Mouse (Mus musculus) kidney, adult 8-10 months (tissue): Measurements from ENCODE around the gene Usp13.

ENCODE experiments used
- DNase-seq, 2 experiments: peaks; one replicate each; pipeline ENCODE4 v3.0.0; 2022

Gene Usp13

GRCm38 (mm10) chr3:32939802-32940501 lies 122.6 kb downstream of the Usp13 start:
- no peak for DNase-seq

GRCm38 (mm10) chr3:32947486-32947885 lies 130.1 kb downstream of the Usp13 start:
- DNase-seq: no peak

GRCm38 (mm10) chr3:32951382-32951781 lies 134.0 kb downstream of the Usp13 start:
- DNase-seq: no peak

GRCm38 (mm10) chr3:32961494-32961893 lies 144.1 kb downstream of the Usp13 start:
- DNase-seq: no peak

- DNase-seq: peak in 1 of 2 experiments; percentile 4
Measured at GRCm38 (mm10) chr3:32965528-32965927, 148.2 kb downstream of the Usp13 start.

- no peak for DNase-seq
Measured at GRCm38 (mm10) chr3:32968671-32969425, 151.5 kb downstream of the Usp13 start.

- DNase-seq: no peak
Measured at GRCm38 (mm10) chr3:32970257-32970656, 152.9 kb downstream of the Usp13 start.

GRCm38 (mm10) chr3:32979238-32979637 lies 161.9 kb downstream of the Usp13 start:
- DNase-seq: no peak

GRCm38 (mm10) chr3:32979981-32980380 lies 162.6 kb downstream of the Usp13 start:
- no peak for DNase-seq

GRCm38 (mm10) chr3:32985141-32985540 lies 167.8 kb downstream of the Usp13 start:
- DNase-seq: no peak
